Mouse (Mus musculus) olfactory bulb, adult 2 months (tissue): ENCODE data around the gene Slc30a2.

Source experiments
- CTCF ChIP-seq: fragments of 200-500 bp; IDR thresholded peaks from 2 replicates; pipeline ENCODE4 v1.5.1; 2012; ENCODE audit warnings: low read depth, mild to moderate bottlenecking, low read length, moderate library complexity; ENCODE audit not compliant: insufficient read depth
- POLR2A ChIP-seq: fragments of 200-500 bp; IDR thresholded peaks from 2 replicates; pipeline ENCODE4 v1.6.1; 2012; ENCODE audit warnings: mild to moderate bottlenecking, low read depth, low read length, moderate library complexity; ENCODE audit not compliant: insufficient read depth

GRCm38 (mm10) chr4:134342213-134342779 lies 685 bp upstream of the Slc30a2 start:
- TF ChIP-seq CTCF (no peak), POLR2A (no peak)
